Mouse (Mus musculus): ENCODE data around the gene Vps33a.
A peak's percentile ranks its signal among the peaks of the same experiment; 100 is the strongest.
"Not testable (repeated sequence)": the region's sequence is repeated elsewhere in the genome, so short reads cannot be mapped to it uniquely, and the experiment has no call there.

The Vps33a gene

GRCm38 (mm10) chr5:123523692-123524392, 49.0 kb downstream of the Vps33a start, which contains the start of gene Diablo:
TSS of gene Diablo (minus strand) at chr5:123524176.
- peak; percentile 97 to 99 for DNase-seq

DNA sequence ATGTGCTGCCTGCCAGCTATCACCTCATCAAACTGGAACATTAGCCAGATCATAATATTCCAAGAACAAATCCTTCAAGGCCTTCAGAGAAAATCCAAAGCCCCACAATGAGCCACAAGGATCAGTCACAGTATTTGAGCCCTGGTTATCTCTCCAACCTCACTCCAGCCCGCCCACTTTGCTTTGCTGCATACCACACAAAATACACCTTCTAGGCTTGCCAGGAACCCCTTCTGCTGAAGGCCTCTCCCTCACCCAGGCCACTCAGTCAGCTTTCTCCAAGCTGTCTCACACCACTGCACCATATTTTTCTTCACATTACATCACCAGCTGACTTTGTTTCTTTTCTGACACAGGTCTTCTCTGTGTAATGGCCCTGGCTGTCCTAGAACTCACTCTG, 50.7 kb downstream of the Vps33a start:
- no peak for DNase-seq

DNA sequence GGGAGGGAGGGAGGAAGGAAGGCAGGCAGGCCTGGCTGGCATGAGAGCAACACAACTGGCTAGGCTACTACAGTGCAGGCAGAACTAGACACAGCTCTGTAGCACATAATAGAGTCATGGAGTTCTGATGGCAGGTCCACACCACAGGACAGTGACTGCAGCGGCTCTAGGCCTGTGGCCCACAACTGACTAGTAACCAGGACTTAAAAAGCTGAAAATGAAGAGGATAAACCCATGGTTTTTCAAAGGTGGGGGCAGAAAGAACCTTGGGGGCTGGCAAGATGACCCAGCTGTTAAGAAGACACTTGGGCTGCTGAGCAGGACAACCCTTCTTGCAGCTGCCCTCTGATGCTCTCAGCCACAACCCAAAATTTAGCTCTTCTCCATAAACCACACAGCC, 51.2 kb downstream of the Vps33a start:
- DNase-seq = no peak

DNA sequence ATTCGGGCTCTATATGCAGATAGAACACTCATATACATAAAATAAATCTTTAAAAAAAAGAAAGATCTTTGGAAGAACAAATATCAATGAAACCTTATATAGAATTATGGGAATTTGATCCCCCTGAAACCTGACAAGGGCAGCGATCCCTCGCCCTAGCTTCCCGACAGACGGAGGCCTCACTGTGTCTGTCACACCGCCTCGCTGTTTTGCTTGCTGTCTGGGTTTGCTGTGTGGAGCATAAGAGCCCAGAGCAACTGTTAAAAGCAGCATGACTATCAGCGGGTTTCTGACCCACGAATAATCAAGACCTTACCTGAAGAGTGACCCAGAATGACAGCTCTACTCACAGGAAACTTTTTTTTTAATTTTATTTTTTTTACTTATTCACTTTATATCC, 52.2 kb downstream of the Vps33a start:
- DNase-seq = no peak

DNA sequence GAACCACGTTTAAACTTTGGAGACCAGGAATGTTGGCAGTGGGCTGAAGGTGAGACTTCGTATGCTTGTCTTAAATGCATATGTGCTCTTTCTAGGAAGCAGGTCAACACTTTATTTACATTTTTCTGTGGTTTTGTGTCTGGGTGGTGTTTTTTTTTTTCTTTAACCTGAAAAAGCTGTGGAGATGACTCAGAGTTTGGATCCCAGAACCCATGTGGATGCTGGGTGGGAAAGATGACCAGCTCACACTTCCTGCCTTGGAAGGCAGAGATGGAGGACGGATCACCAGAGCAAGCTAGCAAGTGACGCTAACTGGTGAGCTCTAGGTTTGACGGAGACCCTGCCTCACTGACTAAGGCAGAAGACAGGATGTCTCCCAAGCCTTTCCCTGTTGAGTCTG, 58.0 kb downstream of the Vps33a start:
- DNase-seq = no peak

DNA sequence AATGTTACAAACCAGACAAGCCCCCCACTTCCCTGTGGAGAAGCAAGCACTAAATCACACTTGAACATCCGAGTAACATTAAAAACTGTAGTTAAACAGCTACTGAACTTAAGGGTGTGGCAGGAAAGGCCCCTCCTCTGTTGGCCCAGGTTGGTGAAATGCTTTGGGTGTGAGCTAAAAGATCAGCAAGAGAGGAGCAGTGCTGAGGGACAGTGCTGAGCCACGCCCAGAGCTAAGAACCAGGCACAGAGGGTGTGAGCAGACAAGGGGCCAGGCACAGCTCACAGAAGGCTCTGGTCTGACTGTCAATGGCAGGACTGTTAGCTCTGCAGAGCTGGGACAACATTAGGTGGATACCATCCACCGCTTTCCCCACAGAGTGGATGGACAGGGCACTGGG, 60.7 kb downstream of the Vps33a start:
- no peak for DNase-seq

- not testable (repeated sequence) for DNase-seq
These were observed 61.4 kb downstream of the Vps33a start for GRCm38 (mm10) chr5:123511426-123511825.

DNA sequence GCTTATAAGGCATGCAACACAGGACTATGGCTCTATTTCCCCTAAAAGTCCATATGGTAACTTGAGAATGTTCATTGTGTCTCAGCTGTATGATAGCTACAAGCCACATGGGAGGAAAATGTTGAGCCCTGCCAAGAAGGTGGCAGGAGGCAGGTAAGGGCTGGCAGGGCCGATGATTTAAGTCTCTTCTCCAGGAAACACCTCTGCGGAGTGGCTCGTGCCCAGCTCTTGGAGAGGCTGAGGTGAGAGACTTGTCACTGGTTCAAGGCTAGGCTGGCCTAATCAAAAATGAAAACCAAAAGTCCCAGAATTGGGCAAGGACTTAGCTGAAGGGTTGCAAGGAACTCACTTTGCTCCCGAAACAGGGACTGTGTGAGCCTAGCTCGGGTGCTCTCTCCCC, 62.7 kb downstream of the Vps33a start, which contains the start of gene B3gnt4:
Gene B3gnt4 (plus strand): TSS at position 301 of the 400 bp plus-strand sequence.
- DNase-seq = no peak

GRCm38 (mm10) chr5:123508921-123509320, 63.9 kb downstream of the Vps33a start:
- DNase-seq = no peak

GRCm38 (mm10) chr5:123507936-123508723, 64.7 kb downstream of the Vps33a start:
- DNase-seq = peak; percentile 56 to 71

DNA sequence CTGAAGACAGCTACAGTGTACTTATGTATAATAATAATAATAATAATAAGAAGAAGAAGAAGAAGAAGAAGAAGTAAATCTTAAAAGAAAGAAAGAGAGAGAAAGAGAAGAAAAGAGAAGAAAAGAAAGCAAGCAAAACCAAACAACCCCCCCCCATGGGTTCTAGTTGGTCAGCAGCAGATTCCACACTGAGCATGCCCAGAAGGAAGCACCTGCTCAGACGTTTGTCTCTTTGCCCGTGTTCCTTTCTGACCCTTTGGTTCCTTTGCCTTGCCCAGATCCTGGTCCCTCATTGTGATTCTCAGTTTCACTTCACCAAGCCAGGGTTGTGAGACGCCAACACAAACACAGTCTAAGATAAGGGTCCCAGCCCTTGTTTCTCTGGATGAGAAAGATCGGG, 70.9 kb downstream of the Vps33a start:
- no peak for DNase-seq

- peak in 1 of 2 experiments; percentile 43 for DNase-seq
These were observed 73.1 kb downstream of the Vps33a start for GRCm38 (mm10) chr5:123499717-123500116.

DNA sequence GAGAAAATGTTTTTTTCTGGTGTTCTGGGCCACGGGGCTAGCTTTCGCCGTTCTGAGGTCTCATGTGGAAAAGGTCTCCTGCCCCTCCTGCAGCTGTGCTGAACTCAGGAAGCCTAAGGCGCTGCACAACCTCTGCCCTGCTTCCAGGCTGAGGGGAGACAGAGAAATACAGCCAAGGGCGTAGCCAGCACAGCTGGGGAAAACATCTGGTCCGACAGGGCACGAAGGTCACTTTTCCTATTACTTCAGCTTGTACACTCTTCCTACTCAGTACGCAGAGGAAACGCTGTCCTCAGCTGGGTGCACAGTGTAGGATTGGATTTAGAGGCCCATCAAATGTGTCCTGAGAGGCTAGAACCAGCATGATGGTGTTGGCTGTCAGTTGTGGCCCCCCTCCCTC, 82.9 kb downstream of the Vps33a start:
- DNase-seq = no peak

GRCm38 (mm10) chr5:123489112-123489785, 83.6 kb downstream of the Vps33a start, which contains the start of the genes Lrrc43 and Il31:
TSS of gene Lrrc43 (plus strand) at chr5:123489305.
TSS of gene Il31 (minus strand) at chr5:123489489.
- DNase-seq = no peak

DNA sequence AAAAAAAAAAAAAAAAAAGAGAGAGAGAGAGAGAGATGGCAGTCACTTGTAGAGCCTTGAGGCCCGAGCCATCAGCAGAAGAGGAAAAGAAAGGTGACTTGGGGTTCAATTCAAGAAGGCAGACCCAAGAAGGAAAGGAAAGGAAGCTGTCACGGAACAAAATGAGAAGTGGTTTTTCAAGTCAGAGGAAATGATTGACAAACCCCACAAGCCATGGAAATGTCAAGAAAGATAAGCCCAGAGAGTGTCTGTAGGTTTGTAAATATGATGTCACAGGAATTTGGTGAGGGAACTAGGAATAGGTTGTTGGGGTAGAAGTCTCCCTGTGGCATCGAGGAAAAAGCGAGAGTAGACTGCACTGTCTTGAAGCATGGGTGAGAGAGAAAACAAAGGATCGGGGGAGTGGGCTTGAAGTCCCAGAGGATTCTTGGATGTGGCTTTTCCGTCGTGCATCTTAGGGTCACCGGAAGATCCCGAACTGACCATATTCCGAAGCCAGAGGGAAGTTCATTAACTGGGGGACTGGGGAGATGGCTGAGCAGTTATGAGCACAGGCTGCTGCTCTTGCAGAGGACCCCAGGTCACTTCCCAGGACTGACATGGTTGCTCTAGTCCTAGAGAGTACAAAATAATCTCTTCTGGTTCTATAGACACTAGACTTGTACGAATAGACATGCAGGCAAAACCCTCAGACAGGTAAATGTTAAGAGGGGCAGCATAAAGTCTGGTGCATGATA, 85.0 kb downstream of the Vps33a start:
- DNase-seq = no peak
